Mouse (Mus musculus): ENCODE measurements around the gene Gm13420. TPM values are rescaled to one million over a fixed set of nuclear protein-coding genes. Genes with fewer than 3 reads are reported as not detected.
A peak's percentile ranks its signal among the peaks of the same experiment; 100 is the strongest.

The Gm13420 gene
- polyA plus RNA-seq, 1 experiment: 6.1 TPM

GRCm38 (mm10) chr2:29752397-29752796, 912 bp upstream of the Gm13420 start:
- 95% methylated on average over 5 of the region's 5 CpGs for WGBS
- no peak overlapping the region for H3K27ac ChIP-seq (ENCODE audit: insufficient read depth, low read depth, low read length)
- no peak for TF ChIP-seq POLR2A (IDR thresholded peaks at IDR 0.05; ENCODE audit: low read depth, low read length)
- no peak for TF ChIP-seq CTCF (conservative IDR thresholded peaks at IDR 0.05; ENCODE audit: insufficient read depth, insufficient read length, low read depth, low read length)

GRCm38 (mm10) chr2:29748499-29748898, 3.0 kb downstream of the Gm13420 start:
- no peak overlapping the region for H3K4me3 ChIP-seq (ENCODE audit: insufficient read depth, low read depth, low read length)
- no peak overlapping the region for H3K27ac ChIP-seq (ENCODE audit: insufficient read depth, low read depth, low read length)
- DNase-seq: no peak
- WGBS: 90% methylated on average over 4 of the region's 4 CpGs
- H3K27me3 ChIP-seq (replicated peaks; ENCODE audit: control insufficient read depth, insufficient read depth, low read length): no peaks in the 10 kb centered on the region
- H3K36me3 ChIP-seq (ENCODE audit: control insufficient read depth, insufficient read depth, low read length): no peaks in the 10 kb centered on the region
- peaks cover 3% of the 10 kb centered on the region; the same call in 1 of the 2 replicates for H3K4me1 ChIP-seq (ENCODE audit: control insufficient read depth, insufficient read depth, low read length)
- no peak for TF ChIP-seq POLR2A (IDR thresholded peaks at IDR 0.05; ENCODE audit: low read depth, low read length)
- no peak for TF ChIP-seq CTCF (conservative IDR thresholded peaks at IDR 0.05; ENCODE audit: insufficient read depth, insufficient read length, low read depth, low read length)

More at GRCm38 (mm10) chr2:29752397-29752796, 912 bp upstream of the Gm13420 start:
- no peak overlapping the region for H3K4me3 ChIP-seq (ENCODE audit: insufficient read depth, low read depth, low read length)
- no peaks in the 10 kb centered on the region for H3K36me3 ChIP-seq (ENCODE audit: control insufficient read depth, insufficient read depth, low read length)
- DNase-seq: no peak
- no peaks in the 10 kb centered on the region for H3K27me3 ChIP-seq (replicated peaks; ENCODE audit: control insufficient read depth, insufficient read depth, low read length)
- peaks cover 3% of the 10 kb centered on the region; the same call in 1 of the 2 replicates for H3K4me1 ChIP-seq (ENCODE audit: control insufficient read depth, insufficient read depth, low read length)

DNA sequence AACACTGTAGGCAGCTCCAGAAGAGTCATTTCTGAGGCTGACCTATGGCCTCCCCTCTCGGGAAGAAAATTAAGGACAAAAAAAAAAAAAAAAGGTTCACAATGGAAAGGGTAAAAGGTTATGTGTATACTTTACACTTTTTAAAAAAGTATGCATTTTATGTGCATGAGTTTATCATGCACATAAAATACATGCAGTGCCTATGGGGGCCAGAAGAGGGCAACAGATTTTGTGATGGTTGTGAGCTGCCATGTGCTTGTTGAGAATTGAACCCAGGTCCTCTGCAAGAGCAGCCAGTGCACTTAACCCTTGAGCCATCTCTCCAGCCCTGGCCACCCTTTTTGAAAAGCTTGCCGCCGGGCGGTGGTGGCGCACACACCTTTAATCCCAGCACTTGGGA, 3.6 kb downstream of the Gm13420 start:
- Histone ChIP-seq H3K27me3 (replicated peaks; ENCODE audit: control insufficient read depth, insufficient read depth, low read length) (no peaks in the 10 kb centered on the region), H3K27ac (ENCODE audit: insufficient read depth, low read depth, low read length) (no peak overlapping the region), H3K4me1 (ENCODE audit: control insufficient read depth, insufficient read depth, low read length) (peaks cover 3% of the 10 kb centered on the region; the same call in 1 of the 2 replicates), H3K4me3 (ENCODE audit: insufficient read depth, low read depth, low read length) (no peak overlapping the region), H3K36me3 (ENCODE audit: control insufficient read depth, insufficient read depth, low read length) (no peaks in the 10 kb centered on the region)
- peak; percentile 30 for DNase-seq
- no peak for TF ChIP-seq CTCF (conservative IDR thresholded peaks at IDR 0.05; ENCODE audit: insufficient read depth, insufficient read length, low read depth, low read length)
- TF ChIP-seq POLR2A (IDR thresholded peaks at IDR 0.05; ENCODE audit: low read depth, low read length): no peak
- WGBS: 65% methylated on average over 5 of the region's 5 CpGs

- Histone ChIP-seq H3K4me1 (ENCODE audit: control insufficient read depth, insufficient read depth, low read length) (peaks cover 3% of the 10 kb centered on the region; the same call in 1 of the 2 replicates), H3K4me3 (ENCODE audit: insufficient read depth, low read depth, low read length) (no peak overlapping the region), H3K27me3 (replicated peaks; ENCODE audit: control insufficient read depth, insufficient read depth, low read length) (no peaks in the 10 kb centered on the region), H3K27ac (ENCODE audit: insufficient read depth, low read depth, low read length) (no peak overlapping the region), H3K36me3 (ENCODE audit: control insufficient read depth, insufficient read depth, low read length) (no peaks in the 10 kb centered on the region)
- no peak for TF ChIP-seq POLR2A (IDR thresholded peaks at IDR 0.05; ENCODE audit: low read depth, low read length)
- no peak for TF ChIP-seq CTCF (conservative IDR thresholded peaks at IDR 0.05; ENCODE audit: insufficient read depth, insufficient read length, low read depth, low read length)
- no peak for DNase-seq
- 16% methylated on average over 50 of the region's 50 CpGs for WGBS
Observed at GRCm38 (mm10) chr2:29747188-29747782, 4.2 kb downstream of the Gm13420 start.

- 52% methylated on average over 6 of the region's 6 CpGs for WGBS
- Histone ChIP-seq H3K27me3 (replicated peaks; ENCODE audit: control insufficient read depth, insufficient read depth, low read length) (no peaks in the 10 kb centered on the region), H3K4me3 (ENCODE audit: insufficient read depth, low read depth, low read length) (no peak overlapping the region), H3K36me3 (ENCODE audit: control insufficient read depth, insufficient read depth, low read length) (no peaks in the 10 kb centered on the region), H3K27ac (ENCODE audit: insufficient read depth, low read depth, low read length) (peak overlapping the region; percentile 67), H3K4me1 (ENCODE audit: control insufficient read depth, insufficient read depth, low read length) (no peaks in the 10 kb centered on the region)
- TF ChIP-seq CTCF (conservative IDR thresholded peaks at IDR 0.05; ENCODE audit: insufficient read depth, insufficient read length, low read depth, low read length): no peak
- no peak for TF ChIP-seq POLR2A (IDR thresholded peaks at IDR 0.05; ENCODE audit: low read depth, low read length)
- peak; percentile 65 for DNase-seq
Observed at GRCm38 (mm10) chr2:29744256-29744655, 7.2 kb downstream of the Gm13420 start.

DNA sequence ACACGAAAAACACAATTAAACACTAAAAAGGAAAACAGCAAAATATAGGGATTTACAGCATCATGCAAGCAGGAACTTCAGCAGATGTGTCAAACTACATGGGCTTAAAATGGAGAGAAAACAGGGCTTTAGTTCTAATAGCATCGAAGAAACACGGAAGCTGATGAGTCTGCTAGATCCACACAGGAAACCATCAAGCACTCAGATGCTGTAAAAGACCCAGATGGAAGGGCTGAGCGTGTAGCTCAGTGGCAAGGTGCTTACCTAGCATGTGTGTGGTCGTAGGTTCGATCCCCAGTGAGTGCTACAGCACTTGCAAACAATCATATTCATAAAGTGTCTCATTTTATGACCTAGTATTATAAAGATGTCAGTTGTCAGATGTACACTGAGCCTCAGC, 10.3 kb downstream of the Gm13420 start:
- no peak for DNase-seq
- WGBS: 93% methylated on average over 6 of the region's 6 CpGs
- H3K36me3 ChIP-seq (ENCODE audit: control insufficient read depth, insufficient read depth, low read length): no peaks in the 10 kb centered on the region; the same call in 1 of the 2 replicates
- H3K4me3 ChIP-seq (ENCODE audit: insufficient read depth, low read depth, low read length): no peak overlapping the region
- no peaks in the 10 kb centered on the region for H3K4me1 ChIP-seq (ENCODE audit: control insufficient read depth, insufficient read depth, low read length)
- no peaks in the 10 kb centered on the region for H3K27me3 ChIP-seq (replicated peaks; ENCODE audit: control insufficient read depth, insufficient read depth, low read length)
- no peak overlapping the region for H3K27ac ChIP-seq (ENCODE audit: insufficient read depth, low read depth, low read length)
- TF ChIP-seq POLR2A (IDR thresholded peaks at IDR 0.05; ENCODE audit: low read depth, low read length) (no peak), CTCF (conservative IDR thresholded peaks at IDR 0.05; ENCODE audit: insufficient read depth, insufficient read length, low read depth, low read length) (no peak)

- no peaks in the 10 kb centered on the region for H3K4me1 ChIP-seq (ENCODE audit: control insufficient read depth, insufficient read depth, low read length)
- H3K4me3 ChIP-seq (ENCODE audit: insufficient read depth, low read depth, low read length): no peak overlapping the region
- TF ChIP-seq POLR2A (IDR thresholded peaks at IDR 0.05; ENCODE audit: low read depth, low read length): no peak
- no peak for TF ChIP-seq CTCF (conservative IDR thresholded peaks at IDR 0.05; ENCODE audit: insufficient read depth, insufficient read length, low read depth, low read length)
- no peak overlapping the region for H3K27ac ChIP-seq (ENCODE audit: insufficient read depth, low read depth, low read length)
- no peaks in the 10 kb centered on the region for H3K27me3 ChIP-seq (replicated peaks; ENCODE audit: control insufficient read depth, insufficient read depth, low read length)
- DNase-seq: peak; percentile 28
- 73% methylated on average over 5 of the region's 5 CpGs for WGBS
- H3K36me3 ChIP-seq (ENCODE audit: control insufficient read depth, insufficient read depth, low read length): no peaks in the 10 kb centered on the region; the same call in none of the 2 replicates
Observed at GRCm38 (mm10) chr2:29739368-29739767, 12.1 kb downstream of the Gm13420 start.
